Mouse (Mus musculus) G1E (cell line): ENCODE results near the gene Cfap44.

Experiments used
- CTCF ChIP-seq: IDR thresholded peaks from 2 replicates; pipeline ENCODE4 v1.5.1; 2012; ENCODE audit warnings: low read depth, low read length, inconsistent platforms, mixed read lengths
- GATA1 ChIP-seq: IDR thresholded peaks from 2 replicates; pipeline ENCODE4 v1.6.1; 2012; ENCODE audit warnings: borderline replicate concordance, low read length, inconsistent platforms, mixed read lengths
- GATA2 ChIP-seq: IDR thresholded peaks from 2 replicates; pipeline ENCODE4 v1.6.1; 2012; ENCODE audit warnings: low read depth, low read length, inconsistent platforms, borderline replicate concordance

DNA sequence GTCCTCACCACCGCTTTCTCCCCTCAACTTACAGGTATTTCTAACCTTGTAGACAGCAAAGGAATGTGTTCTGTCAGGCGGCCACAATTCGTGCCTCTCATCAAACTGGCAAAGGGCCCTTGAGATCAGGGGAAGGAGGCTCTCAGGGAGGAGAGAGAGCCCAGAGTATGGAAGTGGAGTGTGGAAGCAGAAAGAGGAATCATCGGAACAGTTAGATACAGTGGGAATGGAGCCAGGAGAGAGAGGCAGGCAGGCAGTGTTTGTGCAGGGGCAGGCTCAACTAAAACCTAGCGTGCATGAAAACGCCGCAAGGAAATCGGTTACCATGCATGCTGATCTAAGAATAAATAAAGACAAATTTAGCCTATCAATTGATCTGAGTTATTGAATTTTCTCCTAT is 23.0 kb downstream of the Cfap44 start:
- TF ChIP-seq CTCF (no peak), GATA2 (no peak), GATA1 (no peak)
